Mouse (Mus musculus) liver, embryonic 13.5 days (tissue): ENCODE results near the gene Tnrc18. TPM values are rescaled to one million over a fixed set of nuclear protein-coding genes. Genes with fewer than 3 reads are reported as not detected.
A peak's percentile ranks its signal among the peaks of the same experiment; 100 is the strongest.

Source experiments
- ATAC-seq: fragments of 200-750 bp; cut with Nextera tagmentation; 2 replicates; pipeline ENCODE4 v1.8.0; 2017; ENCODE audit warnings: low read depth, mild to moderate bottlenecking, moderate number of reproducible peaks, moderate library complexity
- DNase-seq: peaks from one replicate; pipeline ENCODE4 v3.0.0; 2022
- H3K27ac ChIP-seq: fragments of 300-500 bp; sonication (generic); 2 replicates; pipeline ENCODE4 v1.5.1; 2015; ENCODE audit warnings: moderate library complexity, mild to moderate bottlenecking, inconsistent platforms
- H3K27me3 ChIP-seq: fragments of 300-500 bp; sonication (generic); 2 replicates; pipeline ENCODE4 v1.6.1; 2015; ENCODE audit warnings: mild to moderate bottlenecking, inconsistent platforms
- H3K36me3 ChIP-seq: fragments of 300-500 bp; sonication (generic); 2 replicates; pipeline ENCODE4 v1.6.1; 2015; ENCODE audit warnings: mild to moderate bottlenecking, inconsistent platforms
- H3K4me1 ChIP-seq: fragments of 300-500 bp; sonication (generic); replicated peaks from 2 replicates; pipeline ENCODE4 v1.6.1; 2015; ENCODE audit warnings: inconsistent platforms
- H3K4me2 ChIP-seq: fragments of 300-500 bp; sonication (generic); 2 replicates; pipeline ENCODE4 v1.6.1; 2015; ENCODE audit warnings: inconsistent platforms, mild to moderate bottlenecking, moderate library complexity
- H3K4me3 ChIP-seq: fragments of 300-500 bp; sonication (generic); replicated peaks from 2 replicates; pipeline ENCODE4 v1.5.1; 2015; ENCODE audit warnings: mild to moderate bottlenecking, inconsistent platforms
- H3K9ac ChIP-seq: fragments of 300-500 bp; sonication (generic); 2 replicates; pipeline ENCODE4 v1.6.1; 2015; ENCODE audit warnings: mild to moderate bottlenecking, inconsistent platforms
- H3K9me3 ChIP-seq: fragments of 300-500 bp; sonication (generic); replicated peaks from 2 replicates; pipeline ENCODE4 v1.6.1; 2016; ENCODE audit warnings: inconsistent platforms
- WGBS: fragments of 180-500 bp; shearing (Covaris S2); methylation state at CpG from one replicate; pipeline ENCODE4 v1.1.7; 2015; ENCODE audit not compliant: insufficient replicate concordance; 5-methylcytosine and 5-hydroxymethylcytosine counted together
- polyA plus RNA-seq: library from polyadenylated mRNA; unstranded; fragments of >200 nt; fragmentation: Nextera tagmentation; extraction: Ambion mirVana; gene quantifications from 2 replicates; pipeline ENCODE4 v1.2.1, GENCODE M21; 2015

Gene Tnrc18
- polyA plus RNA-seq, 1 experiment from 2014 or later: 2.4 TPM

DNA sequence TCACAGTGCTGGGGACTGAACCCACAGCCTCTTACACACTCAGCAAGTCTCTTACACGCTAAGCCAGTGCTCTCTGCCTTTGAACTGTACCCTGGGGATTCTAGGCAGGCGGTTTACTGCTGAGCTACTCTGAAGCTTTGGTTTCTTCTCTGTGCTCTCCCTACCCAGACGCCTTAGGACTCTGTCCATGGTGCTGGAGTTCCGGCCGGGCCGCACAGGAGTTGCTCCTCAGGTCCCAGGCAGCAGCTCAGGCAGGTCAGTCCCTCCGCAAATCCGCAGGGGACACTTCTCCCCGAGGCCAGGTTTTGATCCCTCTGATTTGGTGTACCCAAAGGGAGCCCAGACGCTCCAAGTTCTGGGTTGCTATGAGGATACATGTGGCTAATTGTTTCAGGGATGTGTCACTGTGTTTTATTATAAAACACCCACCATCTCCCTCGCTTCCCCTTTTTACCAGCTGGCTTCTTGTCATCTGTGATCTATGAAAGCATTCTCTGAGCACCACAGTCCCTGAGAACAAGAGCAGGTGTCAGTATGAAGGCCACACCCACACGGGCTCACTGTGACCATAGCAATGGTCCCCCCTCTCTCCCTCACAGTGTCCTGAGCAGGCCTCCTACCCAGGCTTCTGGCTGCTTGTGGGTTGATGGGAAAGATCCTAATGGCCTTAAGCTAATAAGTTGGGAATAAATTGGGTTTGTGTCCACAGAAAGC is 122.7 kb downstream of the Tnrc18 start:
- no peak for ATAC-seq
- Histone ChIP-seq H3K27ac (no peak overlapping the region), H3K27me3 (peaks cover 27% of the 10 kb centered on the region), H3K4me1 (no peaks in the 10 kb centered on the region), H3K9me3 (no peaks in the 10 kb centered on the region), H3K4me3 (no peak overlapping the region), H3K4me2 (no peak overlapping the region), H3K9ac (no peak overlapping the region), H3K36me3 (no peaks in the 10 kb centered on the region)
- DNase-seq: peak; percentile 35
- WGBS: 6% methylated on average over 12 of the region's 12 CpGs

GRCm38 (mm10) chr5:142693738-142694430 is 123.6 kb downstream of the Tnrc18 start:
- Histone ChIP-seq H3K27ac (no peak overlapping the region), H3K36me3 (no peaks in the 10 kb centered on the region), H3K4me1 (no peaks in the 10 kb centered on the region), H3K4me2 (no peak overlapping the region), H3K27me3 (peaks cover 24% of the 10 kb centered on the region), H3K9me3 (no peaks in the 10 kb centered on the region), H3K9ac (no peak overlapping the region), H3K4me3 (no peak overlapping the region)
- 42% methylated on average over 8 of the region's 8 CpGs for WGBS
- ATAC-seq: no peak
- DNase-seq: no peak

GRCm38 (mm10) chr5:142692971-142693737 is 124.3 kb downstream of the Tnrc18 start:
- peaks cover 19% of the 10 kb centered on the region for H3K27me3 ChIP-seq
- 67% methylated on average over 12 of the region's 12 CpGs for WGBS
- H3K4me3 ChIP-seq: no peak overlapping the region
- H3K4me1 ChIP-seq: no peaks in the 10 kb centered on the region
- no peaks in the 10 kb centered on the region for H3K36me3 ChIP-seq
- no peak overlapping the region for H3K9ac ChIP-seq
- H3K4me2 ChIP-seq: no peak overlapping the region
- ATAC-seq (no peak), DNase-seq (no peak)
- H3K27ac ChIP-seq: no peak overlapping the region
- H3K9me3 ChIP-seq: no peaks in the 10 kb centered on the region

GRCm38 (mm10) chr5:142692248-142692647 is 125.2 kb downstream of the Tnrc18 start, which contains the start of gene Slc29a4:
Slc29a4 (plus strand) TSS chr5:142692512.
- Histone ChIP-seq H3K36me3 (no peaks in the 10 kb centered on the region), H3K4me3 (no peak within 1 kb of the TSS), H3K27me3 (peaks cover 14% of the 10 kb centered on the region), H3K4me1 (no peaks in the 10 kb centered on the region), H3K27ac (no peak within 1 kb of the TSS), H3K4me2 (no peak within 1 kb of the TSS), H3K9me3 (no peaks in the 10 kb centered on the region), H3K9ac (no peak within 1 kb of the TSS)
- WGBS: 56% methylated on average over 14 of the region's 14 CpGs
- ATAC-seq (no peak), DNase-seq (no peak)

DNA sequence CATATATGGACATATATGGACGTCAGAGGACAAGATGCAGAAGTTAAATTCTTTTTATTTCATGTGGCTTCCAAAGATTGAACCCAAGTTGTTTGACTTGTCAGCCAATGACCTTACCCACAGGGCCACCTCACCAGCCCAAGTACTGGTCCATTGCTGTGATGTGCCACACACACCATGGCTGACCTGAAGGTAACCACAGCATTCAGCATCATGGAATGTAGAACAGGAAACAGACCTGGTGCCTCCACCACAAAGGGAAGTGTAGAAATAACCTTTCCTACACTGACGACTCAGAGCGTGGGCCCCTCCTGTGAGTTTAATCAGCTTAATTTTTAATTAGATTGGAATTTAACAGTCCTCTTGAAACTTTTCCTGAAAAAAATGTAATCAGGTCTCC is 127.1 kb downstream of the Tnrc18 start:
- Histone ChIP-seq H3K27ac (no peak overlapping the region), H3K27me3 (peaks cover 14% of the 10 kb centered on the region), H3K4me3 (no peak overlapping the region), H3K9ac (no peak overlapping the region), H3K9me3 (no peaks in the 10 kb centered on the region), H3K4me1 (no peaks in the 10 kb centered on the region), H3K36me3 (no peaks in the 10 kb centered on the region), H3K4me2 (no peak overlapping the region)
- DNase-seq (no peak), ATAC-seq (no peak)
- WGBS: 35% methylated on average over 3 of the region's 3 CpGs

DNA sequence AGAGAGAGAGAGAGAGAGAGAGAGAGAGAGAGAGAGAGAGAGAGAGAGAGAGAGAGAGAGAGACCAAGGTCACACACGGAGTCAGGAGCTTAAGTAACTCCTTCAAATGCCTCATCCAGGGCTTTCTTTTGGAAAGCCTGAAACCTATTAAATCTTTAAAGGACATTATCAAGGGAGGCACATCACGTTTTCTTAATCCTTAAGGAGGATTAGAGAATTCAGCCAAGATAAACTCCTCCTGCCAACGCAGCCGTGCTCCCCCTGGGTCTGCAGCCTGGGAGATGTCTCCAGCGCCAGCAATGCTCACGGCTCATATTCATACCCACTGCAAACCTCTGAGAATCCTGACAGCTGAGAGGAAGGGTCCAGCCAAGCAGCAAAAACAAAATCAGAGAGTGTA is 128.6 kb downstream of the Tnrc18 start:
- Histone ChIP-seq H3K36me3 (no peaks in the 10 kb centered on the region), H3K4me3 (no peak overlapping the region), H3K27ac (no peak overlapping the region), H3K9me3 (no peaks in the 10 kb centered on the region), H3K9ac (no peak overlapping the region), H3K4me2 (no peak overlapping the region), H3K4me1 (no peaks in the 10 kb centered on the region), H3K27me3 (peaks cover 8% of the 10 kb centered on the region; the same call in 1 of the 2 replicates)
- 48% methylated on average over 6 of the region's 6 CpGs for WGBS
- ATAC-seq (no peak), DNase-seq (no peak)

DNA sequence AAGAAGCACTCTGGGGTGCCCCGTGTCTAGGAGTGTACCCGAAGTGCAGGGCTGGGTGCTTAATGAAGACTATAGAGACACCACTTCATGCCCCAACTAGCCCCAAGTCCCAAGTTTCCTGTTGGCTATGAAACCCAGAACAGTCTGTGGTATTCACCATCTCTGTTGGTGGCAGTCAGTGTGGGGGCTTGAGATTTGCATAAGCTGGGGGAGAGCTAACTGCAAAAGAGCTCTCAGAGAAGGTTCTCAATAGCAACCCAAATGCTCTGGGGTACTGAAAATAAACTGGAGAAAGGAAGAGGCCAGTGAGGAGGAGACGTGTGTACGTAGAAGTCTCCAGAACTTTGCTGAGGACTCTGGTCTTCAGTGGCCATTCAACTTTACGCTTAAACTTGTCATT is 134.9 kb downstream of the Tnrc18 start:
- ATAC-seq: no peak

DNA sequence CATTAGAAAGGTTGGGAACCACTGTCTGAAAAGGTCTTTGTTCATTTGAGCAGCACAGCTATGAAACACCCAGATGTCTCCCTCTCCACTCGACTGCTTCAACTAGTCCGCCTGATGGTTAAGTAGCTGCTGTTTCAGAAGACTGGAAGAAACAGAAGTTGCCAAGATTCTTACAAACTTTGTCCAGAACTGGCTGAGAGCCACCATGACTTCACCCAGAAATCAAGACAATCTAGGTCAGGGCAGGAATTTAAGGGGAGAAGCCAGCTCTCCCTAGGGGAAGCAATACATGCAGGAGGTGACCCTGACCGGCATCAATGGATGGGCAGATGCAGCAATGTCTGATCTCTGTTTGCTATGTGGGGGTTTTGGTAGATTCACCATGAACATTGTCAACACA is 135.6 kb downstream of the Tnrc18 start:
- Histone ChIP-seq H3K36me3 (no peaks in the 10 kb centered on the region), H3K9me3 (0 out of 2 replicates have a peak, but pooled peaks cover 4% of the 10 kb centered on the region), H3K27ac (no peak overlapping the region), H3K27me3 (no peaks in the 10 kb centered on the region), H3K4me2 (no peak overlapping the region), H3K9ac (no peak overlapping the region), H3K4me3 (no peak overlapping the region), H3K4me1 (peaks cover 21% of the 10 kb centered on the region)
- 73% methylated on average over 3 of the region's 3 CpGs for WGBS
- DNase-seq (no peak), ATAC-seq (no peak)

More for the DNA sequence above, 134.9 kb downstream of the Tnrc18 start:
- H3K36me3 ChIP-seq: no peaks in the 10 kb centered on the region
- H3K4me1 ChIP-seq: peaks cover 19% of the 10 kb centered on the region
- no peak overlapping the region for H3K4me3 ChIP-seq
- H3K9me3 ChIP-seq: 0 out of 2 replicates have a peak, but pooled peaks cover 4% of the 10 kb centered on the region
- H3K27ac ChIP-seq: no peak overlapping the region
- no peak overlapping the region for H3K4me2 ChIP-seq
- no peak for DNase-seq
- no peaks in the 10 kb centered on the region for H3K27me3 ChIP-seq
- H3K9ac ChIP-seq: no peak overlapping the region
- WGBS: 72% methylated on average over 5 of the region's 5 CpGs

DNA sequence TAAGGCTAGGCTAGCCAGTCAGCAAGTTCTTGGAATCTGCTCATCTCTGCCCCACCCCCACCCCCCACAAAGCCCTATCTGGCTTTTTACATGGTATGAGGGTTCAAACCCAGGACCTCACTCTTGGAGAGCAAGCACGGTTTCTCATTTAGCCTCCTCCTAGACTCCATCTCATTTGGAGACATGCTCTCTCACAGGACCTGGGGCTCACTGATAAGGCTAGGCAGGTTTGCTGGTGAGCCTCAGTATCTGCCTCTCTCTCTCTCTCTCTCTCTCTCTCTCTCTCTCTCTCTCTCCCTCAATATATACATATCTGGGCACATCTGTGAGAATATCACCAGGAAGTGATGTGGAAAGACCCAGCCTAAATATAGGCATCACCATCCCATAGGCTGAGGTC is 138.4 kb downstream of the Tnrc18 start:
- H3K27me3 ChIP-seq: no peaks in the 10 kb centered on the region
- 0 out of 2 replicates have a peak, but pooled peaks cover 4% of the 10 kb centered on the region for H3K9me3 ChIP-seq
- no peak overlapping the region for H3K4me2 ChIP-seq
- ATAC-seq: peak; percentile 76
- no peak overlapping the region for H3K4me3 ChIP-seq
- no peak overlapping the region for H3K27ac ChIP-seq
- peaks cover 21% of the 10 kb centered on the region for H3K4me1 ChIP-seq
- H3K9ac ChIP-seq: no peak overlapping the region
- DNase-seq: no peak
- 35% methylated on average over 1 of the region's 1 CpGs for WGBS
- no peaks in the 10 kb centered on the region for H3K36me3 ChIP-seq

DNA sequence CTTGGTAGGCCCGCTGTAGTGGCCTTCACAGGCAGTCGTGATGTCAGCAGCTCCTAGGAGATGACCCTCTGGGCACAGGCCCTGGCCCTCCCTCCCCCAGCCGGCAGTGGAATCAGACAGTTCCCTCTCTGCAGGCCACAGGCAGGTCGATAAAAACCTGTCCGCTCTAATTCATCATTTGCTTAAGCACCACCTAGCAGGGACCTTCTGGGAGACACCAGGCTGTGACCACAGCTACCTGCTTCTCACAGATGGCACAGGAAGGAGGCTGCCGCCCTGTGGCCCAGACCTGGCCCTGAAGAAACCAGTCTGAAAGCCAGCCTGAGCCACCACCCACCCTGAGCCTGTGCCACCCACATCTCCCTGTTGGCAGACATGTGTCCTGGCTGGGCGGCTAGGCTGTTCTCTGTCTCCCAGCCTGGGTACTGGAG is 139.3 kb downstream of the Tnrc18 start:
- no peaks in the 10 kb centered on the region for H3K27me3 ChIP-seq
- H3K9me3 ChIP-seq: 0 out of 2 replicates have a peak, but pooled peaks cover 3% of the 10 kb centered on the region
- no peaks in the 10 kb centered on the region for H3K36me3 ChIP-seq
- H3K4me3 ChIP-seq: no peak overlapping the region
- 45% methylated on average over 7 of the region's 7 CpGs for WGBS
- H3K4me2 ChIP-seq: no peak overlapping the region
- H3K9ac ChIP-seq: no peak overlapping the region
- no peak overlapping the region for H3K27ac ChIP-seq
- peaks cover 21% of the 10 kb centered on the region for H3K4me1 ChIP-seq
- no peak for DNase-seq
- peak; percentile 21; the same call in 1 of the 2 replicates for ATAC-seq
